Mouse (Mus musculus) lung, adult 2 months (tissue): ENCODE data around the gene Ap2m1.

Experiments used
- CTCF ChIP-seq: fragments of 200-500 bp; IDR thresholded peaks from 2 replicates; pipeline ENCODE4 v1.5.1; 2011; ENCODE audit warnings: mild to moderate bottlenecking, low read length, control low read depth; ENCODE audit not compliant: insufficient read depth
- POLR2A ChIP-seq: fragments of 200-500 bp; IDR thresholded peaks from 2 replicates; pipeline ENCODE4 v1.6.1; 2011; ENCODE audit warnings: low read depth, mild to moderate bottlenecking, control low read depth, low read length, borderline replicate concordance; ENCODE audit errors: extremely low read depth

DNA sequence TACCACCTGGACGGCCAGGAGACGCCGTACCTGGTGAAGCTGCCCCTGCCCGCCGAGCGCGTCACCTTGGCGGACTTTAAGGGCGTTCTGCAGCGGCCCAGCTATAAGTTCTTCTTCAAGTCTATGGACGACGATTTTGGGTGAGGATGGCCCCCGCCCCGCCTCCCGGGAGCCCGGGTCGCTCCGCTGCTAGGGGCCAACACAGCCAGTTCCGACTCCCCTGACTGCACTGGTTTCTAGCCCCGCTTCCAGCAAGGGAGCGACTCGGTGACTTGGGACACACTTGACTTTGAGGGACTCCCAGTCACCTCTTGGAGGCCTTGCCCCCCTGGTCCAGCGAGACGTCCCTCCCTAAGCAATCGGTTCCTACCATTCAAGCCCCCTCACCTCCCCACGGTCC, 18.1 kb upstream of the Ap2m1 start:
- TF ChIP-seq CTCF (no peak), POLR2A (no peak)
